Mouse (Mus musculus): ENCODE results near the gene Nf1. TPM values are rescaled to one million over a fixed set of nuclear protein-coding genes. Genes with fewer than 3 reads are reported as not detected.
"Not testable (repeated sequence)": the region's sequence is repeated elsewhere in the genome, so short reads cannot be mapped to it uniquely, and the experiment has no call there.

The Nf1 gene
- 5.6 and 6.6 TPM in 2 replicates for polyA plus RNA-seq (2016; fragmentation: Nextera tagmentation; extraction: Ambion mirVana)

DNA sequence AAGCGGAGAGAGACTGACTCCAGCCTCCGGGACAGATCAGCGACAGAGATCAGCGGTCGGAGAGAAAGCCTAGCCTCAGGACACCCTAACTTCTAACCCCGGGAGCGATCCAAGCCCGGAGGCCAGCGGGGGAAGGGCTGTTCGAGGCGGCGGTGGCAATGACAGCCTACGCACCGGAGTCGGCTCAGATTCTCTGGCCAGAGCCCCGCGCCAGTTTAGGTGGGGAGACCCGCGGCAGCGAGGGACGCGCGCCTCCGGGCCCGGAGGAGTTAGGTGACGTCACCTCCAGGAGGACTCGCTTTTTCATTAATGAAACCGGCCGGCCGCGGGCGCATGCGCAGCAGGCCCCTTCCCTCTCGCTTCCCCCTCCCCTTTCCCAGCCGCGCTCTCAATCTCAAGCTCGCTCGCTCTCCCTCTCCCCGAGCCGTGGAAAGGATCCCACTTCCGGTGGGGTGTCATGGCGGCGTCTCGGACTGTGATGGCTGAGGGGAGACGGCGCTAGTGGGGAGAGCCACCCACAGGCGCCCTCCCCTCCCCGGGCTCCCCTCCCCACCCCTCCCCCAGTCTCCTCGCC is at the start of gene Nf1:
Gene Nf1, plus strand, starts transcription at position 460 of the 574 bp plus-strand sequence.
- Histone ChIP-seq H3K36me3 (peaks cover 10% of the 10 kb centered on the region), H3K9me3 (replicated peaks) (peaks cover 5% of the 10 kb centered on the region), H3K27ac (ENCODE audit: poor library complexity, severe bottlenecking) (peak within 1 kb of the TSS; percentile 88), H3K4me3 (peak within 1 kb of the TSS; percentile 83), H3K4me2 (peak within 1 kb of the TSS; percentile 86), H3K27me3 (replicated peaks) (no peaks in the 10 kb centered on the region), H3K4me1 (replicated peaks) (peaks cover 29% of the 10 kb centered on the region), H3K9ac (peak within 1 kb of the TSS; percentile 94)
- WGBS = under 1% methylated on average over 42 of the region's 49 CpGs
- ATAC-seq (ENCODE audit: insufficient number of reproducible peaks, low FRiP score) = peak; percentile 91

DNA sequence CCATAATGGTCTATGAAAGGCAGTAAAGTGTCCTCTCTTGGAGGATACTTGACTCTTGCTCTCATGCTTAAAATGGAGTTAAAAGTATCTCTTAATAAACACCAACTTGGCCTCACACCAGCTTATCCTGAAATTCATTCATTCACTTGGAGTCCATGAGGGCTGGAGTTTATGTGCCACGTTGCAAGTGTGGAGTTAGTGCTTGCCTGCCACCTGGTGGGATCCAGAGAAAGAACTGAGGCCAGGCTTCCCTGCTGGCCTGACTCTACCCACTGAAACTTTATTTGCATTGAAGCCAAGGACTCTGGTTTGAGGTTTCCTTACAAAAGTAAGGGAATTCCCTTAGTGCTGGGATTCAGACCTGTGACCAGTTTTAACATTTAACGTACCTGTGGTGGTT is 49.0 kb upstream of the Nf1 start:
- Histone ChIP-seq H3K4me1 (replicated peaks) (peaks cover 38% of the 10 kb centered on the region), H3K36me3 (no peaks in the 10 kb centered on the region), H3K27me3 (replicated peaks) (no peaks in the 10 kb centered on the region), H3K4me3 (no peak overlapping the region), H3K9me3 (replicated peaks) (no peaks in the 10 kb centered on the region), H3K9ac (no peak overlapping the region), H3K27ac (ENCODE audit: poor library complexity, severe bottlenecking) (no peak overlapping the region), H3K4me2 (no peak overlapping the region)
- 43% methylated on average over 2 of the region's 2 CpGs for WGBS
- no peak for ATAC-seq (ENCODE audit: insufficient number of reproducible peaks, low FRiP score)

DNA sequence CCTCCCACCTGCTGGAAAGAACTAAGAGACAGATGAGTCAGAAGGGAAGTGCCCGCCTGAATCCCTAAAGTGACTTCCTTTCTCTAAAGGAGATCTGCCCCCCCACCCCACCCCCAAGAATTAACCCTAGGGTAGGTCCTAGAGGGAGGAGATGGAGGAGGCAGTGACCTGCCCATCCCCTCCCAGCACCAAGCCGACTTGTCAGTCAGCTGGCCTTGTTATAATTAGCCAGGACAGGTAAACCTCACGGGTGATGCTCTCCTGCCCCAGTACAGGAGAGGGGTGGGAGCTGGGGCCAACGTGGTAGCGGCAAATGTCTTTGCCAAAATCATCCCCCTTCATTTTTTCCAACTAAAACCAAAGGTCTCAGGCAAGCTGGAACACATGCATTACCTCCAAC is 47.8 kb upstream of the Nf1 start:
- no peak overlapping the region for H3K4me2 ChIP-seq
- no peaks in the 10 kb centered on the region for H3K36me3 ChIP-seq
- H3K4me3 ChIP-seq = no peak overlapping the region
- WGBS = 64% methylated on average over 5 of the region's 5 CpGs
- no peak overlapping the region for H3K27ac ChIP-seq (ENCODE audit: poor library complexity, severe bottlenecking)
- H3K9ac ChIP-seq = no peak overlapping the region
- no peaks in the 10 kb centered on the region for H3K27me3 ChIP-seq (replicated peaks)
- peaks cover 29% of the 10 kb centered on the region for H3K4me1 ChIP-seq (replicated peaks)
- no peaks in the 10 kb centered on the region for H3K9me3 ChIP-seq (replicated peaks)
- no peak for ATAC-seq (ENCODE audit: insufficient number of reproducible peaks, low FRiP score)

DNA sequence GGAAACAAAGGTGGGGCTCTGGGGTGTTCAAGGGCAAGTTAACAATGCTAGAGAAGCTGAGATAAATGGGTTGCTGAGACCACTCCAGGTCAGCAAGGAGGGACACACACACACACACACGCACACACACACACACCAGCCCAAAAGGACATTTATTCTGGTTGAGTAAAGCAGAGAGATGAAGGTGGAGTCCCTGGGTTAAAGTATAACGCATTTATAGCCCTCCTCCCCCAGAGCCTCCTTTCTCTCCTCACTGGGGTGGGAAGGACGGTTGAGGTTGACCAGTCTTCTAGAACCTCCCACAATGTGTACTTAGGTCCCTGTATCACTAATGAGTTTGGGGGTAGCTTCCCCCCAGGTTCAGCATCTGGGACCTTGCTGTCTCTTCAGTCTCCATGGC is 47.4 kb upstream of the Nf1 start:
- 75% methylated on average over 3 of the region's 3 CpGs for WGBS
- H3K27me3 ChIP-seq (replicated peaks) = no peaks in the 10 kb centered on the region
- H3K9ac ChIP-seq = no peak overlapping the region
- H3K4me2 ChIP-seq = no peak overlapping the region
- no peaks in the 10 kb centered on the region for H3K36me3 ChIP-seq
- no peaks in the 10 kb centered on the region for H3K9me3 ChIP-seq (replicated peaks)
- no peak overlapping the region for H3K27ac ChIP-seq (ENCODE audit: poor library complexity, severe bottlenecking)
- no peak overlapping the region for H3K4me3 ChIP-seq
- no peak for ATAC-seq (ENCODE audit: insufficient number of reproducible peaks, low FRiP score)
- H3K4me1 ChIP-seq (replicated peaks) = peaks cover 26% of the 10 kb centered on the region

DNA sequence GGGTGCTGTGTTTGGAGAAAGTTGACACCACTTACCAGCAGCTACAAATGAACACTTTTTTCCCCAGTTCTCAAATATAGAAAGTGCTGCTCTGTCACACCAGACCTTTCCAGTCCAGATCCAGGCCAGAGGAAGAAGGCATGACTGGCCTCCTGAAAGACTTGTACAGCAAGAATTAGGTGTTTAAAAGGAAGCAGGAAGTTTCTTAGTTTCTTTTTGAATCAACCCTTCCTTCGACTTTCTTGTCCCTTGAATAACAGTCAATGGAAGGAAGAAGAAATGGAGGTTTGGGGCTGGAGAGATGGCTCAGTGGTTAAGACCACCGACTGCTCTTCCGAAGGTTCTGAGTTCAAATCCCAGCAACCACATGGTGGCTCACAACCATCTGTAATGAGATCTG is 46.5 kb upstream of the Nf1 start:
- no peak overlapping the region for H3K9ac ChIP-seq
- no peaks in the 10 kb centered on the region for H3K9me3 ChIP-seq (replicated peaks)
- no peaks in the 10 kb centered on the region for H3K36me3 ChIP-seq
- peaks cover 20% of the 10 kb centered on the region for H3K4me1 ChIP-seq (replicated peaks)
- 85% methylated on average over 3 of the region's 3 CpGs for WGBS
- ATAC-seq (ENCODE audit: insufficient number of reproducible peaks, low FRiP score) = no peak
- no peak overlapping the region for H3K4me2 ChIP-seq
- H3K4me3 ChIP-seq = no peak overlapping the region
- H3K27ac ChIP-seq (ENCODE audit: poor library complexity, severe bottlenecking) = no peak overlapping the region
- H3K27me3 ChIP-seq (replicated peaks) = no peaks in the 10 kb centered on the region

DNA sequence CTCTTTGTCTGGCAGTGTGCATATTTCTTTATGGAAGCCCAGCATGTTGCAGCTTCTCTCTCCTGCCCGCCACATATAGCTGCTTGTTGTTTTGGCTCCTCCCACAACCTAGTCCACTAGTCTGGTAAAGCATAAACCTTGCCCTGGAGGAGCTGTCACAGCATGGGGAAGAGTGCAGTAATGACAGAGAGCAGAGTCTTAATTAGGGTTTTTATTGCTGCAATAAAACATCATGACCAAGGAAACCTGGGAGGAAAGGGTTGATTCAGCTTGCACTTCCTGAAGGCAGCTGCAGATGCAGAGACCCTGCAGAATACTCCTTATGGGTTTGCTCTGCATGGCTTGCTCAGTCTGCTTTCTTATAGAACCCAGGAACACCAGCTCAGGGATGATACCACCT is 45.5 kb upstream of the Nf1 start:
- H3K27ac ChIP-seq (ENCODE audit: poor library complexity, severe bottlenecking) = no peak overlapping the region
- no peak overlapping the region for H3K4me3 ChIP-seq
- H3K4me2 ChIP-seq = no peak overlapping the region
- no peak overlapping the region for H3K9ac ChIP-seq
- no peak for ATAC-seq (ENCODE audit: insufficient number of reproducible peaks, low FRiP score)
- WGBS = 70% methylated on average over 1 of the region's 1 CpGs
- peaks cover 13% of the 10 kb centered on the region for H3K4me1 ChIP-seq (replicated peaks)
- no peaks in the 10 kb centered on the region for H3K27me3 ChIP-seq (replicated peaks)
- no peaks in the 10 kb centered on the region for H3K36me3 ChIP-seq
- H3K9me3 ChIP-seq (replicated peaks) = no peaks in the 10 kb centered on the region

DNA sequence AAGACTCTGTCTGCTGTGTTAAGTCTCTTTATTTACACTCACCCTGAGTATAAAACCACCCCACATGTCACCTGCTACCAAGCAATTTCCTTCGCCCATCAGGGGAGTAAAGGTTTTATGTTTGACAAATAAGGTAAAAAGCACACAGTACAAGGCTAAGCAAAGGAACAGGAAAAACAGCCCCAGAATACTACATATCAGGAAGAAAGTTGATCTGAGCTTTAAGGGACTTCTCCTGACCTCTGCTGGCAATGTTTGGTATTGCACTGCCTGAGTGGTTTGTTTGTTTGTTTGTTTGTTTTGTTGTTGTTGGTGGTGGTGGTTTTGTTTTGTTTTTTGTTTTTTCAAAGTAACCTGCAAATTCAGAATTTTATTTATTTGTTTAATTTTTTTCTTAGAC is 43.3 kb upstream of the Nf1 start:
- no peaks in the 10 kb centered on the region for H3K36me3 ChIP-seq
- H3K27me3 ChIP-seq (replicated peaks) = no peaks in the 10 kb centered on the region
- H3K4me1 ChIP-seq (replicated peaks) = no peaks in the 10 kb centered on the region
- no peaks in the 10 kb centered on the region for H3K9me3 ChIP-seq (replicated peaks)
- ATAC-seq (ENCODE audit: insufficient number of reproducible peaks, low FRiP score) = no peak
- no peak overlapping the region for H3K27ac ChIP-seq (ENCODE audit: poor library complexity, severe bottlenecking)
- H3K4me3 ChIP-seq = no peak overlapping the region
- no peak overlapping the region for H3K4me2 ChIP-seq
- H3K9ac ChIP-seq = no peak overlapping the region
- 37% methylated on average over 1 of the region's 1 CpGs for WGBS

DNA sequence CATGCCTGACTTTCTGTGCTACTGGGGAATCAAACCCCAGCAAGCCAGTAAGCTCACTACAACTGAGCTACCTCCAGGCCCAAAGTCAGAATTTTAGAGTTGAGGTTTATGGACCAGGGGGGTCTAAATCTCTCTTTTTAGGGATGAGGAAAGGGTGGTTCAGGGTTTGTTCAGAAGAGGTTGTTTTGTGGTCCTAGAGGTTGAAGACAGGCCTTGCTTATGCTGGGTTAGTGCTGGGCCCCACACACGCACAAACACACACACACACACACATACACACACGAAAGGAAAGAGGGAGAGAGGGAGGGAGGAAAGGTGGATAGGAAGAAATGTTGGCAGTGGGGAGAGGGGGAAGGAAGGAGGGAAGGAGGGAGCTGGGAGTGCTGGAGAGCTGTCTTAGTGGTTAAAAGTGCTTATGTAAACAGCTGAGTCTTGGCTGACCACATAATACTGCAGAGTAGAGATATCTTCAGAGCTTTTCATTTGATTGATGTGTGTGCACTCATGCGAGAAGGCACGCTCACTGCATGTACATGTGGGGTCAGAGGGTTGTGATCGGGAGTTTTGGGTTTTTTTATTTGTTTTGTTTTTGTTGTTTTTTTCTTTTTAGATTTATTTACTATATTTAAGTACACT is 42.5 kb upstream of the Nf1 start, which contains the start of gene Gm9964:
Gene Gm9964, minus strand, starts transcription at position 51 of the 636 bp plus-strand sequence.
- Histone ChIP-seq H3K27me3 (replicated peaks) (no peaks in the 10 kb centered on the region), H3K4me3 (no peak within 1 kb of the TSS), H3K4me2 (no peak within 1 kb of the TSS), H3K9ac (no peak within 1 kb of the TSS), H3K4me1 (replicated peaks) (no peaks in the 10 kb centered on the region), H3K36me3 (no peaks in the 10 kb centered on the region), H3K27ac (ENCODE audit: poor library complexity, severe bottlenecking) (no peak within 1 kb of the TSS), H3K9me3 (replicated peaks) (no peaks in the 10 kb centered on the region)
- WGBS = 81% methylated on average over 5 of the region's 5 CpGs
- no peak for ATAC-seq (ENCODE audit: insufficient number of reproducible peaks, low FRiP score)

DNA sequence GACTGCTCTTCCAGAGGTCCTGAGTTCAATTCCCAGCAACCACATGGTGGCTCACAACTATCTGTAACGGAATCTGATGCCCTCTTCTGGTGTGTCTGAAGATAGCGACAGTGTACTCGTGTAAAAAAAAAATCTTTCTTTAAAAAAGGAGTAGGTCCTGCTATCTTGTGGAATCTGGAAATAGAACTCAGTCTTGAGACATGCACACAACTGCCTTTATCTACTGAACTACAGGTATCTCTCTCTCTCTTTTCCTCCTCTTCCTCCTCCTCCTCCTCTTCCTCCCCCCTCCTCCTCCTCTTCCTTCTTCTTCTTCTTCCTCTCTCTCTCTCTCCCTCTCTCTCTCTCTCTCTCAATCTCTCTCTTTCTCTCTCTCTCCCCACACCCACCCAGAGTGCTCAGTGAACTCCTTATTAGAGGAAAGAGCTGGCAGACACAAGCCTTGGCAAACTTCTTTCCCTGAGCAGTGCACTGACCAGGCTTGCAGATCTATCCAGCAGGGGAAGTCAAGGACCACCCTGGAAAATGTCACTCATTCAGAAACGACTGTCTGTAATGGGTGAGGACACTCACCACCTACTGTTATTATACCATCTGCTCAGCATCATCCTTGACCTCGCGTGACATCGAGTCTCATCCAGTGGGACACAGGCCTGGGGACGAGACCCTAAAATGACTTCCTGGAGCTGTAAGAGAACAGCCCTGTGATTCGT is 39.6 kb upstream of the Nf1 start:
- WGBS = 70% methylated on average over 9 of the region's 9 CpGs
- Histone ChIP-seq H3K4me3 (no peak overlapping the region), H3K9ac (no peak overlapping the region), H3K4me2 (no peak overlapping the region), H3K27ac (ENCODE audit: poor library complexity, severe bottlenecking) (no peak overlapping the region), H3K4me1 (replicated peaks) (no peaks in the 10 kb centered on the region), H3K9me3 (replicated peaks) (no peaks in the 10 kb centered on the region), H3K36me3 (no peaks in the 10 kb centered on the region), H3K27me3 (replicated peaks) (no peaks in the 10 kb centered on the region)
- no peak for ATAC-seq (ENCODE audit: insufficient number of reproducible peaks, low FRiP score)

DNA sequence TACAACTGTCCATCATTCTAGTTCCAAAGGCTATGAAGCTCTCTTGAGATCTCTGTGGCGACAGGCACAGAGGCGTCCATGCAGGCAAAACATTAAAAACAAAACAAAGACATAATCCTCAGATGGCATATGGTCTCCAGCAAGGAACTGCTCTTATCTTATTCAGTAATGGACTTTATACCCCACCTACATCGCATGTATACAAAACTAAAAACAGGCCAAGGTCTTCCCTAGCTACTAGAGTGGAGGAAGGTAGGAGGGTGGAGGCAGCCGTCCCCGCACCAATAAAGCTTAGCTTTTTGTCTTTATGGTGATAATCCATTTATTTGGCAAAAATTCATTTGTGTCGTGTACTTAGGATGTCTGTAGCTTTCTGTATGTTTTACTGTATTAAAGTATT is 36.4 kb upstream of the Nf1 start:
- Histone ChIP-seq H3K27ac (ENCODE audit: poor library complexity, severe bottlenecking) (no peak overlapping the region), H3K4me2 (no peak overlapping the region), H3K4me1 (replicated peaks) (peaks cover 23% of the 10 kb centered on the region), H3K4me3 (no peak overlapping the region), H3K9me3 (replicated peaks) (no peaks in the 10 kb centered on the region), H3K9ac (no peak overlapping the region), H3K27me3 (replicated peaks) (no peaks in the 10 kb centered on the region), H3K36me3 (no peaks in the 10 kb centered on the region)
- WGBS = 84% methylated on average over 6 of the region's 6 CpGs
- ATAC-seq (ENCODE audit: insufficient number of reproducible peaks, low FRiP score) = no peak

DNA sequence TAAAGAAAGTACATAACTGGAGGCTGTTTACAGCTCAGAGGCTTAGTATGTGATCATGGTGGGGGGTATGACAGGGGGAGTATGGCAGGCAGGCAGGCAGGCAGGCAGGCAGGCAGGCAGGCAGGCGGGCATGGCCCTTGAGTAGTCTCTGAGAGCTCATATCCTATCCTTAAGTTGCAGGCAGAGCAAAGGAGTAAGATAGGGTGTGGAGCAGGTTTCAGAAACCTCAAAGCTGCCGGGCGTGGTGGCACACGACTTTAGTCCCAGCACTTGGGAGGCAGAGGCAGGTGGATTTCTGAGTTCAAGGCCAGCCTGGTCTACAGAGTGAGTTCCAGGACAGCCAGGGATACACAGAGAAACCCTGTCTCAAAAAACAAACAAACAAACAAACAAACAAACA is 35.2 kb upstream of the Nf1 start:
- H3K4me2 ChIP-seq; H3K27ac ChIP-seq (ENCODE audit: poor library complexity, severe bottlenecking); H3K27me3 ChIP-seq (replicated peaks); H3K4me3 ChIP-seq; ATAC-seq (ENCODE audit: insufficient number of reproducible peaks, low FRiP score); H3K9ac ChIP-seq; H3K36me3 ChIP-seq; H3K9me3 ChIP-seq (replicated peaks): not testable (repeated sequence)
- peaks cover 23% of the 10 kb centered on the region for H3K4me1 ChIP-seq (replicated peaks)
- 82% methylated on average over 4 of the region's 4 CpGs for WGBS

All from heart, embryonic 12.5 days (tissue).